Comparison of ENCODE assay signal across 8 mouse cellular contexts in genomic region chr17:80206301-80206670, GRCm38 (mm10). TPM values are rescaled to one million over a fixed set of nuclear protein-coding genes. Genes with fewer than 3 reads are reported as not detected.
DNase-seq lines count a peak whose midpoint lies in the region; ATAC-seq lines count a peak whose summit lies in the region.

No protein-coding gene starts in this region.

- peaks cover 43% of the 10 kb centered on the region for H3K36me3 ChIP-seq in heart, embryonic 13.5 days
- H3K36me3 ChIP-seq in limb, embryonic 10.5 days, result peaks cover 47% of the 10 kb centered on the region

- H3K27ac ChIP-seq in heart, embryonic 13.5 days (replicated peaks), result peak overlapping the region; percentile 99
- peak overlapping the region; percentile 100 for H3K27ac ChIP-seq in limb, embryonic 10.5 days

- peaks cover 22% of the 10 kb centered on the region for H3K4me1 ChIP-seq in heart, embryonic 13.5 days
- peaks cover 8% of the 10 kb centered on the region for H3K4me1 ChIP-seq in limb, embryonic 10.5 days

- H3K27me3 ChIP-seq in heart, embryonic 13.5 days (replicated peaks), result no peaks in the 10 kb centered on the region
- no peaks in the 10 kb centered on the region for H3K27me3 ChIP-seq in limb, embryonic 10.5 days (ENCODE audit: low read depth, poor library complexity, severe bottlenecking)

- peak overlapping the region; percentile 89 for H3K4me3 ChIP-seq in heart, embryonic 13.5 days
- peak overlapping the region; percentile 98 for H3K4me3 ChIP-seq in limb, embryonic 10.5 days

- peak overlapping the region; percentile 95 for H3K4me2 ChIP-seq in heart, embryonic 13.5 days

- DNase-seq in heart, postnatal 36 days, result no peak
- peak; percentile 16 for DNase-seq in 416B (ENCODE audit: low read depth)
- DNase-seq in adrenal gland, postnatal 4 days (ENCODE audit: low spot score in 2 of 2), result peak; percentile 26 to 37
- DNase-seq in limb, embryonic 10.5 days (ENCODE audit: low spot score), result peak; percentile 74
- DNase-seq in neural tube, embryonic 10.5 days (ENCODE audit: extremely low spot score, low spot score), result peak; percentile 61
- DNase-seq in adipocyte (ENCODE audit: low spot score), result no peak

- ATAC-seq in heart, embryonic 13.5 days (ENCODE audit: extremely low read depth, insufficient number of reproducible peaks, low FRiP score, low TSS enrichment), result peak; percentile 65; the same call in 1 of the 2 replicates
- peak; percentile 64 for ATAC-seq in erythroid progenitor cell, adult 5-6 weeks (replicated peaks; ENCODE audit: low FRiP score, poor library complexity, severe bottlenecking)

- H3K9me3 ChIP-seq in heart, embryonic 13.5 days, result no peaks in the 10 kb centered on the region
- H3K9me3 ChIP-seq in limb, embryonic 10.5 days (replicated peaks), result no peaks in the 10 kb centered on the region

- peak overlapping the region; percentile 99 for H3K9ac ChIP-seq in heart, embryonic 13.5 days

- intact Hi-C loops in heart, postnatal 36 days (cut with DNase I), result loop anchor here (2.0 to 10.0 kb wide), 4 partner anchors 19 to 311 kb away; partner anchors contain the start of genes Atl2, Gemin6, Hnrnpll and Sos1

- WGBS in heart, embryonic 13.5 days, result under 1% methylated on average over 36 of the region's 36 CpGs
- under 1% methylated on average over 36 of the region's 36 CpGs for WGBS in limb, embryonic 10.5 days

RNA-seq across cellular contexts. Expression of gene Srsf7, which starts 0.8 kb away (rescaled TPM):
- polyA plus RNA-seq in heart, embryonic 13.5 days (2015; fragmentation: Nextera tagmentation; extraction: Ambion mirVana), result 297 and 314 TPM in 2 replicates
- 10 to 100 TPM; 30.6 to 44.4 TPM for total RNA-seq in heart, postnatal 36 days (2021)
- 100 to 1,000 TPM; 172 to 192 TPM for total RNA-seq in adrenal gland, postnatal 4 days (2021)
- 167 and 184 TPM in 2 replicates for total RNA-seq in erythroid progenitor cell, adult 5-6 weeks (2015; ENCODE audit: low replicate concordance)
- 125 and 132 TPM in 2 replicates for total RNA-seq in erythroid progenitor cell, adult 5-6 weeks (2017; ENCODE audit: low replicate concordance)
- polyA plus RNA-seq in limb, embryonic 10.5 days (2016; fragmentation: Nextera tagmentation; extraction: Ambion mirVana), result 882 and 949 TPM in 2 replicates

RNA-seq across cellular contexts. Expression of gene Ttc39d, which starts 1.0 kb away (rescaled TPM):
- 0.05 and 0.08 TPM in 2 replicates for polyA plus RNA-seq in heart, embryonic 13.5 days (2015; fragmentation: Nextera tagmentation; extraction: Ambion mirVana)
- total RNA-seq in heart, postnatal 36 days (2021), result not detected
- total RNA-seq in adrenal gland, postnatal 4 days (2021), result under 1 TPM; 0.11 to 0.25 TPM
- total RNA-seq in erythroid progenitor cell, adult 5-6 weeks (2015; ENCODE audit: low replicate concordance), result not detected in 2 replicates
- total RNA-seq in erythroid progenitor cell, adult 5-6 weeks (2017; ENCODE audit: low replicate concordance), result not detected in 2 replicates
- 0.09 and 0.24 TPM in 2 replicates for polyA plus RNA-seq in limb, embryonic 10.5 days (2016; fragmentation: Nextera tagmentation; extraction: Ambion mirVana)

RNA-seq across cellular contexts. Expression of gene Gemin6, which starts 18.0 kb away (rescaled TPM):
- 24.7 and 32.3 TPM in 2 replicates for polyA plus RNA-seq in heart, embryonic 13.5 days (2015; fragmentation: Nextera tagmentation; extraction: Ambion mirVana)
- 1 to 10 TPM; 4.3 to 5.5 TPM for total RNA-seq in heart, postnatal 36 days (2021)
- total RNA-seq in adrenal gland, postnatal 4 days (2021), result 10 to 100 TPM; 11.0 to 12.0 TPM
- 5.9 and 14.1 TPM in 2 replicates for total RNA-seq in erythroid progenitor cell, adult 5-6 weeks (2015; ENCODE audit: low replicate concordance)
- total RNA-seq in erythroid progenitor cell, adult 5-6 weeks (2017; ENCODE audit: low replicate concordance), result 11.8 and 14.0 TPM in 2 replicates
- 52.2 and 56.9 TPM in 2 replicates for polyA plus RNA-seq in limb, embryonic 10.5 days (2016; fragmentation: Nextera tagmentation; extraction: Ambion mirVana)

Comparison
In these comparisons a context has a peak if more than half of its experiments do, and no peak if none do; other contexts are left out.
1. DNase-seq: peak in 416B (single experiment), adrenal gland, postnatal 4 days (2 of 2), limb, embryonic 10.5 days (single experiment) and neural tube, embryonic 10.5 days (single experiment); none in heart, postnatal 36 days (0 of 2) and adipocyte (single experiment).